Mouse (Mus musculus) embryo, embryonic 10 days (tissue): Measurements from ENCODE around the gene Hist1h3a.
"Not testable (repeated sequence)": the region's sequence is repeated elsewhere in the genome, so short reads cannot be mapped to it uniquely, and the experiment has no call there.

Source experiments
- DNase-seq: peaks from one replicate; pipeline ENCODE4 v3.0.0-alpha.2; 2015; ENCODE audit warnings: low spot score

Gene Hist1h3a

DNA sequence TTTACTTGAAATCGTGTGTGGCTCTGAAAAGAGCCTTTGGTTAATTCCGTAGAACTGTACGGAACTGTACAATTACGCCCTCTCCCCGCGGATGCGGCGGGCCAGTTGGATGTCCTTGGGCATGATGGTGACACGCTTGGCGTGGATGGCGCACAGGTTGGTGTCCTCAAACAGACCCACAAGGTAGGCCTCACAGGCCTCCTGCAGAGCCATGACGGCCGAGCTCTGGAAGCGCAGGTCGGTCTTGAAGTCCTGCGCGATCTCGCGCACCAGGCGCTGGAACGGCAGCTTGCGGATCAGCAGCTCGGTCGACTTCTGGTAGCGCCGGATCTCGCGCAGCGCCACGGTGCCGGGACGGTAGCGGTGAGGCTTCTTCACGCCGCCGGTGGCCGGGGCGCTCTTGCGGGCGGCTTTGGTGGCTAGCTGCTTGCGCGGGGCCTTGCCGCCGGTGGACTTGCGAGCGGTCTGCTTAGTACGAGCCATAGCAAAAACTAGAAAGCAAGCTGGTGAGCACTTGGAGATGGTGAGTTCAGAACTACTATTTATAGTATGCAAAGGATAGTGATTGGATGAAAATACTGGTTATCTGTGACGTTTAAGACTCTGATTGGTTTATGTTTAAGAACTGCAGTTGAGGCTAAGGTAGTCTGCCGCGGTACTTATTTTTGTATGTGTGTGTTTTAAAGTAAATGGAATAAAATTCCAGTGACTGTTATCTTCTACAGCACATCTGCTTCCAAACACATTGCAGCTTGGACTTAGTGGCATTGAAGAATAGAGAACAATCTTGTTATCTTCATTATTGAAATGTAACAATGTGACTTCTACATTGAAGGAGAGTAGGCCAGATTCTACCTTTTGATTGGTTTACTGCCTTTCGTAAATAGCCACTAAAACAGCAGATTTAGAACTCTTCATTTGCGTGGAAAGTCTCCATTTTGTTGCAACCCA, at the start of gene Hist1h3a:
Hist1h3a (minus strand) TSS at position 516 of the 951 bp plus-strand sequence.
- DNase-seq, result peak; percentile 85

DNA sequence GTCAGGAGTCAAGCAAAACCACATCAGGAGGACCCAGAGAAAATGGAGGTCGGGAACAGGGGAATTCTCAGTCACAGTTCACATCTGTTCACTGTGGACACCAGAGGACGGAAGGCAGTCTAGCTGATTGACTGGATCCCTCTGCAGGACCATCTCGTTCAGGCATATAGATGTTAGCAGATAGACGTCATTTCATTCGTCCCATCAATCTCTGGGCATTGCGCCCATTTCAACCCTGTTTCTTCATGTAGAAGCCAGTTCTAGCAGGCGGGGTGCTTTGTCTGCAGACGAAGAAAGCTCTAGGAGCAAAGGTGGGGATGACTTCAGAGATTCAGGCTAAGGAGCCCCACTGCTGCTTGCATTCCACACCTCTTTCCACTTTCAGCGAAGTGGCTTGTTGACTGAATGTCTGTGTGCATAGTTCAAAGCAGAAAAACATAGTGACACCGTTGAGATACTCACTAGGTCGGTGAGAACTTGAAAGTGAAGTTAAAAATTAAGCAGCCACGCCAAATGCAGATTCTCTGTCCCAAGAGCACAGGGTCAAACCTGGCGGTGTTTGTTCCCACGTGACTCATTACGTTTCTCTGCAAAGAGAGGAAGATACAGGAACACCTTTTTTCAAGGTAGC, 44.4 kb upstream of the Hist1h3a start, which contains the start of gene Slc17a2:
Slc17a2 (plus strand) TSS at position 572 of the 631 bp plus-strand sequence.
- DNase-seq, result no peak

DNA sequence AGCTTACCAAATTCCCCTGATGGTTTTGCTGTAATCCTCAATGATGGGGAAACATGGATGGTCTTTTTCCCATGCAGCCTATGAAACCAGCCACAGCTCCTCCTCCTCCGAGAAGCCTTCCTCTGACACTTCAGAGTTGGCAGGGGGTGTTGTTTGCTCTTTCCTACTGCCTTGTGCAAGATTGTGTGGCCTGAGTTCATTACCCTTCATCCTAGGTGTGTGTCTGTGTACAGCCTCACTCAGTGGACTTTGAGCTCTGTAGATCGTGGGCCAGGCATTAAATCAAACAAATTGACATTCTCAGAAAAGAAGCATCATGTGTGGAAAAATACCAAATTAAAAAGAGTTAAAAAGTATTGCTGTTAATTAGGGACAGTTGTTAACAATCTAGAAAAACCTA, 42.3 kb upstream of the Hist1h3a start:
- no peak for DNase-seq

DNA sequence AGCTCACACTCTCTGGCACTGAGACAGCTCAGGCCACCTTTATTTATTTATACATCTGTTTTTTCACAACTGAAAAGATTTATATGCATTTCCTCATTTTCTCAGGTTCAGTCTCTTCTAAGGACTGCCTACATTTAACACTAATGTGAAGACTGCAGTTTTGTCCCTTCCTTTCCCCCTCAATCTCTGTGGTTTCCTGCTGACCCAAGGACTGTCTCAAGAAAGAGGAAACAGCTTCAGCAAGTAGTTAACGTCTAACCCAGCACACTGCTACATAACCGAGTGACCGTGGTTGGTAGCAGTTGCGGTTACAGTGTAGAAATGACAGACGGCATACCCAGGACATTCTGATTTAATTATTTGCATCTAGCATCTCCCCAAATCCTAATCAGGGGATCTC, 37.2 kb upstream of the Hist1h3a start:
- DNase-seq, result no peak

DNA sequence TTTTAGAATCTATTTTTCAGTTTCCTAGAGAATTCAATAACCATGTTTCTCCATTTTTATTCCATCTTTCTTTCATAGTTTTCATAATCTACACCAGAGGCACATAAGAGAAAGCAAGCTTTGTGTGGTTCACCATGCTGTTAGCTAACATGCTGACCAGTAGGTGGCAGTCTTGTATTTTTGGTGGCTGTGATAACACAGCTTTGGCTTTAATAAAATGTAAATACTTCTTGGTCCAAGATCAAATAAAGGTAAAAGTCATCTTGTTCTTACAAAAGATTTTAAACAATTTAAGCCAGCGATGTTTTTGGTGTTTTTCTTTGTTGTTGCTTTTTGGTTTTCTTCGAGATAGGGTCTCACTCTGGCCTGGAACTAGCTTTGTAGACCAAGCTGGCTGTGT, 30.3 kb upstream of the Hist1h3a start:
- peak; percentile 82 for DNase-seq

DNA sequence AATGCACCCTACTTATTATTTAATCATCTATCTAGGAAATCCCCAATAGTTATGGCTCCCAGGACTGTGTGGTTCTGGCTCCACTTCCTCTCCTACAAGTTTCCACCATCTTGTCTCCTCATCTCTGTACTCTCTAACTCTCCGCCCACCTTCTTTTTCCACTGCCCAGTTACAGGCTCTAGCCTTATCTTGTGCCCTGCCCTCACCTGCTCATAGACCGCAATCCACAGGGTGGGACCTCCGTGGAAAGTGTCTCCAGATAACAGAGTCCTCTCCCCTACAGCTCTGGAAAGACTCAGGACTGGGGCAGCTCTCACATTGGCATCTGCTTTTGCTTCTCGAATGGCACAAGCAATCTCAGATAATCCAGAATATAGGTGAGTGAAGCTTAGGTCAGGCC, 16.8 kb upstream of the Hist1h3a start:
- no peak for DNase-seq

DNA sequence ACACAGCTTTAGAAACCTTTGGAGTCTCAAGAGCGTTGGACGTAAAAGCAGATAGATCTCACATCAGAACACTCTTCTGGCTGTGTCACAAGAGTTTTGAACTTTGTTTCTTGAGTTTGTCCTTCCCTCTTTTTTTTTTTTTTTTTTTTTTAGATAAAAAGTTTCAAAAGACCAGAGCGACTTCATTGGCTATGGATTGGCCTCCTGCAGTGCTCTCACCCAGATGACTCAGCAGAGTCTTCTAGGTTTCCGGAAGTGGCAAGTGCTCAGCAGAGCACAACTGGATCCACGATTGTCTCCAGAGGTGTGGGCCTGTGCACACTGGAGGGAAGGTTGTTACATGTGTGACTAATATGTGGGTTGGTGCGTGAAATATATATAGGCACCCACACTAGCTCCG, 16.2 kb upstream of the Hist1h3a start:
- no peak for DNase-seq

DNA sequence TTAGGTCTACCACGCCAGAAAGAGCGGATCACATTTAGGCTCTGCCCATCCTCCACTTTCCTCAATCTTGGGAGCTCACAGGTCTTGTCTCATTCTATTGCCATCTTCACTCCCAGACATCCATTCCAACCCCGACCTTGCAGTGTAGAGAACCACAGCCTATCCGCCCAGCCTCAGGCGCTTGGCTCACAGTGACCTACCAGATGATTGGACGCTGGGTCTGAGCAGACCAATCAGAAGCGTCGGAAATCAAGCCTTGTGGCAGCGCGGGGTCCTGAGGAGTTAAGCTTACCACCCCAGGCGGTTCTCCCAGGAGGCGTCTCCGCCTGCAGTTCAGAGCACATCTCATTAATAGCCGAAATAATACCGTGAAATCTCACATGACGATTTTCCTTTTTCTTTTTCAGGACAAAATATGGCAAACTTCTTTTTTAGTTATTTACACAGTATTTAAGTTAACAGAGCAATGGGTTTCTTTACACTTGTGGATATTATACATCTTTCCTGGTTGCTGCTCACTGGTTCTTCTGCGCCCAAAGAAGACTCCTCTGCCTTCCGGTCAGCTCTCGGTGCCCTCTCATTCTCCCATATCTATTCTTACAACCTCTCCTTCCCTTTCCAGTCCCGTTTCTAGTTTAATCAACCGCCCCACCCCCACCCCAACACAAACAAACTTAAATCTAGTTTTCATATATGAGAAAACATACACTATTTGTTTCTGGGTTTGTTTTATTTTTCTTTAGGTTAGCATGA, 10.6 kb upstream of the Hist1h3a start:
- DNase-seq, result peak; percentile 83

DNA sequence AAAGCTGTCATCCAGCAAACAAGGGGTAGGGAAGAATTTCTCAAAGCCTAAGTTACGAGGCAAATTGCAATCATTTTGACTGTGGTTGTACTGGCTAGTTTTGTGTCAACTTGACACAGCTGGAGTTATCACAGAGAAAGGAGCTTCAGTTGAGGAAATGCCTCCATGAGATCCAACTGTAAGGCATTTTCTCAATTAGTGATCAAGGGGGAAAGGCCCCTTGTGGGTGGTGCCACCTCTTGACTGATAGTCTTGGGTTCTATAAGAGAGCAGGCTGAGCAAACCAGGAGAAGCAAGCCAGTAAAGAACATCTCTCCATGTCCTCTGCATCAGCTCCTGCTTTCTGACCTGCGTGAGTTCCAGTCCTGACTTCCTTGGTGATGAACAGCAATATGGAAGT, 7.4 kb upstream of the Hist1h3a start, which contains the start of gene Trim38:
Trim38 (plus strand) TSS at position 301 of the 400 bp plus-strand sequence.
- DNase-seq, result not testable (repeated sequence)

DNA sequence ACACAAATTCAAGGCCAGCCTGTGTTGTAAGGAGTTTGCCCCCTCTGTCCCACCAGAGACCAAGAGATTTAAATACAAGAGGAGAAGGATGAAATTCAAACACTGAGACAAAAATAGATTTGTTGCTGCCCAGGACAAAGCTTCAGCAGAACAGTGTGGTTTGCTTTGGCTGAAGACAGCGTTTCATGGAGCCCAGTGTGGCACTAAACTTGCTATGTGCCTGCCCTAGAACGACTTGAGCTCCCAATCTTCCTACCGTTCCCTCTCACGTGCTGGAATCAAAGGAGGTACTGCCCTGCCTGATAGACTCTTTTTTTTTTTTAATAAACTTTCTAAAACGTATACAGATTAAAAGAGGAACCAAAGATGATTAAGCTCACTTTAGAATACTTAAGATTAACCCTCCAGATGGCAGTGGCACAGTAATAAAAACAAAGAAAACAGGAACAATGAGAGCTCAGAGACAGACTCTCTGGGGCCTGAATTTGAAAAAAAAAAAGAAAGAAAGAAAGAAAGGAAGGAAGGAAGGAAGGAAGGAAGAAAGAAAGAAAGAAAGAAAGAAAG, 6.7 kb upstream of the Hist1h3a start:
- no peak for DNase-seq

DNA sequence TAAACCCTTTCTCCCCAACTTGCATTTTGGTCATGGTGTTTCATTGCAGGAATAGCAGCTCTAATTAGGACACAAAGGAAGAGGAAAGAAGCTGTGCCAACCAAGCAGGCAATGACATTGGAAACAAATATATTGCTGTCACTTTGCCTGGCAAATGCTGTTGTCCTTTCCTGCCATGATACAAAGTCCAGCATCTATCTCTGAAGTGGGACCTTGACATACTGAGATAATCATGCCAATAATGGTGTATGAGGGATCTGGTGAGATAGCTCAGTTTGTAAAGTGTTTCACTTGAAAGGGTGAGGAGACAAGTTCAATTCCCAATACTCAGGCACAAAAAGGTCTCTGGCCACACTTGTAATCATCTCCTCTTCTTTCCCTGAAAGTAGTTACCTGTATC, 4.6 kb upstream of the Hist1h3a start:
- no peak for DNase-seq

DNA sequence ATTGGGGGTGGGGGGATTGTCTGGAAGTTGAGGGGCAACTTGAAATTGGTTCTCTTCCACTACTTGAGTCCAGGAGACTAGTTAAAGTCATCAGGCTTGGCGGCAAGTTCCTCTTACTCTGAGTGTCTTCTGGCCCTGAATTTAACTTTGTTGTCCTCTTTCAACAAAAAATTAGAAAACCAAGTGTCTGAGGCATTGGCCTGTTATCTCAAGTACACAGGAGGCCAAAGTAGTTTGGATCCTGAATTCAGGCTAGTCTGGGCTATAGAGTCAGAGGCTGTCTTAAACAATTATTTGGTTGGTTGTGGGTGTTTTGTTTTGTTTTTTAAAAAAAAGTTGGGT, 3.0 kb upstream of the Hist1h3a start:
- no peak for DNase-seq

DNA sequence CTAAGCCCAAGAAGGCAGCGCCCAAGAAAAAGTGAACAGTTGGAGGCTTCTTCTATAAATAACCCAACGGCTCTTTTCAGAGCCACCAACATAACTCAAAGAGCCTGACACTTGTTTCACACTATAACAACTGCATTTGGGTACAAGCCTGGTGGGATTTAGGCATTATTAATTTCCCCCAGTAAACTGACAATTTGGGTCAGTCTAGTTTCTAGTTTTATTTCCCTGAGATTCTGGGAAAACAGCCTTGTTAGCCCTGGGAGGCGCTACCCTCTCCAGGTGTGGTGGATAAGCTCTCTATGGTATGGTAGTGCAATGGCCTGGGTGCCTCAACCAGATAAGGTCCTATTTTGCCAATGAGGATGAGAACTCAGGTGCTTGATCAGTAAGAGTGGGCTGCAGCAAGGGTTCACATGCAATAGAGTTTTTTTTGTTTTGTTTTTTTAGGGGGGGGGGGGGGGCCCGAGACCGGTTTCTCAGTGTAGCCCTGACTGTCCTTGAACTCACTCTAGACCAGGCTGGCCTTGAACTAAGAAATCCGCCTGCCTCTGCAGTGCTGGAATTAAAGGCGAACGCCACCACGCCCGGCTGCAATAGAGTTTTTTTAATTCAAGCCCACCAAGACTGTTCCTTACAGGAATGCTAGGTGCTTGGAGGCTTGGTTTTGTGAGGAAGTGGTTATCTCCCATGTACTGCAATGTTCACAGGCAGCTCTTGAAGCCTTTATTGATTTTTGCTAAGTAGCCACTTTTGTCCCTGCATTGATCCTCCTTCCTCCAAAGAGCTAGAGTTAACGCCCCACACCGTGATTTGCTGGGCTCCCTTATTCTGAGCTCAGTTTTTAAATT, 2.4 kb upstream of the Hist1h3a start:
- DNase-seq, result peak; percentile 55

DNA sequence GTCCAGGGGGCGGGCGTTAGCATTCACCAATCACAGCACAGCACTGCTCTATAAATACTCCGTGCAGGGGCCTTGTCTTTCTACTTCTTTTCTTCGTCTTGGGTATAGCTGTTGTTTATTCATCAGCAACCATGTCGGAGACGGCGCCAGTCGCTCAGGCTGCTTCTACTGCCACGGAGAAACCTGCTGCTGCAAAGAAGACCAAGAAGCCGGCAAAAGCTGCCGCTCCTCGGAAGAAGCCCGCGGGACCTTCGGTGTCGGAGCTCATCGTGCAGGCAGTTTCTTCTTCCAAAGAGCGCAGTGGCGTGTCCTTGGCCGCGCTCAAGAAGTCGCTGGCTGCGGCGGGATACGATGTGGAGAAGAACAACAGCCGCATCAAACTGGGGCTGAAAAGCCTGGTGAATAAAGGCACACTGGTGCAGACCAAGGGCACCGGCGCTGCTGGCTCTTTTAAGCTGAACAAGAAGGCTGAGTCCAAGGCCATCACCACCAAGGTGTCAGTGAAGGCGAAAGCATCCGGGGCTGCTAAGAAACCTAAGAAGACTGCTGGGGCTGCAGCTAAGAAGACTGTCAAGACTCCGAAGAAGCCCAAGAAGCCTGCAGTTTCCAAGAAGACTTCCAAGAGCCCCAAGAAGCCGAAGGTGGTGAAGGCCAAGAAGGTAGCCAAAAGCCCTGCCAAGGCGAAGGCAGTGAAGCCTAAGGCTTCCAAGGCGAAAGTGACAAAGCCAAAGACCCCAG, 1.6 kb upstream of the Hist1h3a start, which contains the start of gene Hist1h1a:
Hist1h1a (plus strand) TSS at position 81 of the 738 bp plus-strand sequence.
- peak; percentile 94 for DNase-seq

DNA sequence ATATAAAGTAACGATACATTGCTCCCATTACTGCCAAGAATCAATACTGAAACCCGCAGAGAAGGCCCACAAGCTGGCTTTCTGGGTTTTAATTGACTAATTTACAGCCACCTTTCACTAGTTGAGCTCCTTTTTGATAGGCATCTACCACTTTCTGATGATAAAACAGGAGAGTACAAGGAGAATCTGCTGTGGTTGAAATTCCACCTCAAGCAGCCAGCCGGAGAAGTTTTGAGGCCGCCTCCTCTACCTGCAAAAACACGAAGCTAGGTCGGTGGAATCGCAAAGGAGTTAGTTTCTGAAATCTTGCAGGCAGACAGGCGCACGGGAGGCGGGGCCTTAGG, 1.0 kb upstream of the Hist1h3a start:
- DNase-seq, result no peak

DNA sequence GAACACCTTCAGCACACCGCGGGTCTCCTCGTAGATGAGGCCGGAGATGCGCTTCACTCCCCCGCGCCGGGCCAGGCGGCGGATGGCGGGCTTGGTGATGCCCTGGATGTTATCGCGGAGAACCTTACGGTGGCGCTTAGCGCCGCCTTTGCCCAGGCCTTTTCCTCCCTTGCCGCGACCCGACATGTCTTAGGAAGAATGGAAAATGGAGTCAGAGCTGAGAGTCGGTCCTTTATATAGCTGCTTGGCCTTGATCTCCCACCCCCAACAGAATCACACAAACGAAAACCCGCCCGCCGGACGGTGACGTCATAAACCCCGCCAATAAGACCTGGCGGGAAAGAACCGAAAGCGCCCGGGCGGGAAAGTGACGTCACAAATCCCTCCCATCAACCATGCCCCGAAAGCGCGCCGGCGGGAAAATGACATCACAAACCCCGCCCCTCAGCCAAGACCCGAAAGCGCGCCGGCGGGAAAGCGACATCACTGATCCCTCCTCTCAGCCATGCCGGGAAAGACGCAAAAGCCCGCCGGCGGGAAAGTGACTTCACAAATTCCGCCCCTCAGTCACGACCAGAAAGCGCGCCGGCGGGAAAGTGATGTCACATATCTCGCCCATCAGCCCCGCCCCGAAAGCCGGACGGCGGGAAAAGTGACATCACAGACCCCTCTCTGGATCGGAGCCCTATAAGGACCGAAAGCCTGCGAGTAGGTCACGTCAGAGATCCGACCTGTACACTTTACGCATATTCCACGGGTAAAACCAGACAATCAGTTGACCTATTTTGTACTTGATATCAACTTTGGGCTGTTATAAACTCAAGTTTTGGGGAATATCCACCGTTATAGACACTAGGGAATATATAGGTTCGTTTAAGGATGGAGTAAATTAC, 968 bp downstream of the Hist1h3a start, which contains the start of gene Hist1h4a:
Hist1h4a (minus strand) TSS at position 259 of the 893 bp plus-strand sequence.
- peak; percentile 97 for DNase-seq

DNA sequence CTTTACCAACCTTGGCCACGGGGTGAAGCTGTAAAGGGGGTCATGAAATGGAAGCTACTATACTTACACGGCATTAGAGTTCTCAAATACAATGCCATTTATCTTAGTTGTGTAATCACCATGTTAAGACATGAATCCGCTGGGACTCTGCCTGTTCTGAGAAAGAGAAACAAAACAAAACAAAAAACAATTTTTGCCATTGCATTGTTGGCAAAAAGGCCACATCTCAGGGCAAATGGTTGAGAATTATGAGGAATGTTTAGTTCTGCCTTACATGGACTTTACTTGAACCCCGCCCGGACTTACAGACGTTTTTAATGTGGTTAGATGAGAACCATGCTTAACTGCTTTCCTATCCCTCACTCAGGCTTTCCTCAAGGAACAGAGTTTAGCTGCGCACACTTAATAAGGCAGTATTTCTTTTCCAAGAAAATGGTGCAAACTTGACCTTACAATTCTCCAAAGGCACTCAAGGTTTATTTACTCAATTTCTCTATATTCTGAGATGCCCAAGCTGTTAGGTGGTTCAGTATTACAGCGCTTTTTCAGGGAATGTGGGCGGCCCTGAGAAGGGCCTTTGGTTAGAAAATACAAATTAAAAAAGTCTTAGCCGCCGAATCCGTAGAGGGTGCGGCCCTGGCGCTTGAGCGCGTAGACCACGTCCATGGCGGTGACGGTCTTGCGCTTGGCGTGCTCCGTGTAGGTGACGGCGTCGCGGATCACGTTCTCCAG, 1.8 kb downstream of the Hist1h3a start:
- DNase-seq, result peak; percentile 66

DNA sequence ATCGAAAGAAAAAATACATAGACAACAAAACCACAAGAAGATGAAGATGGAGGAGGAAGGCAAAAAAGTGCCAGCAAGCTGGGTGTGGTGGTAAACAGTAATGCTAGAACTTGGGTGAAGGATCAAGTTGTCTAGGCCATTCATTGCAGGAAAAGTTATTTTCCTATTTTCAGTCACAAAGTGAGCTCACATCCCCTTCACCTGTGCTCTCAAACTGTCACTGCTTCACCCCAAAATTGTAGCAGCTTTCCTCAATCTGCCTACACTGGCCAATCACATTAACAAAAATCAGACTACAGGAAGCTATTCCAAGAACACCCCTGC, 2.3 kb downstream of the Hist1h3a start:
- DNase-seq, result no peak

DNA sequence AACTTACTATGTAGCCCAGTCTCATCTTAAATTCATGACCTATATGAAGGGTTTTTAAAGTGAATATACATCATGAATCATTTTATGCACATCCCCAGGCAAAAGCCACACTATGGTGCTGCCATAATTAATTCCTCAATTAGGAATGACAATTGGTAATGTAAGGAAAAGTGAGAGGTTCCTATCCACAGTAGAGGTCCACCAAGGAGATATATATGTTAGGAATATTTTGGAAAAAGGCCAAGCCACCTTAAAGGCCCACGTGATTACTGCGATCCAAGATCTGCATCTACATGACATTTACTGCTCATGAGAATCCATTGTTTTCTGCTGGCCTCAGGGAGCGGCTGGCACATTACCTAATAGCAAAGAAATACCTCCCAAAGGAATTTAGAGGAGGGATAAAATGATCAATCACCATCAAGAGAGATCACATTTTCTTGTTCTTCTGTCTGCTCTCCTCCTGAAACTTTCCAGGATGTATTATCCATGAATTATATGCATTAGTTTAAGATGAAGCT, 2.9 kb downstream of the Hist1h3a start:
- no peak for DNase-seq
